Mouse (Mus musculus): ENCODE data around the gene Fmo9.

Gene Fmo9

GRCm38 (mm10) chr1:166681745-166682144 lies at the start of gene Fmo9:
Fmo9 (minus strand) TSS chr1:166681845.
- DNase-seq (ENCODE audit: low spot score in 2 of 2): no peak

- DNase-seq (ENCODE audit: low spot score in 2 of 2): no peak
Measured at GRCm38 (mm10) chr1:166730886-166731285, 49.2 kb upstream of the Fmo9 start.

- no peak for DNase-seq (ENCODE audit: low spot score in 2 of 2)
Measured at GRCm38 (mm10) chr1:166730215-166730614, 48.6 kb upstream of the Fmo9 start.

GRCm38 (mm10) chr1:166710861-166711260 lies 29.2 kb upstream of the Fmo9 start:
- no peak for DNase-seq (ENCODE audit: low spot score in 2 of 2)

GRCm38 (mm10) chr1:166702270-166702912 lies 20.7 kb upstream of the Fmo9 start:
- no peak for DNase-seq (ENCODE audit: low spot score in 2 of 2)

GRCm38 (mm10) chr1:166669264-166669663 lies 12.4 kb downstream of the Fmo9 start:
- no peak for DNase-seq (ENCODE audit: low spot score in 2 of 2)

DNA sequence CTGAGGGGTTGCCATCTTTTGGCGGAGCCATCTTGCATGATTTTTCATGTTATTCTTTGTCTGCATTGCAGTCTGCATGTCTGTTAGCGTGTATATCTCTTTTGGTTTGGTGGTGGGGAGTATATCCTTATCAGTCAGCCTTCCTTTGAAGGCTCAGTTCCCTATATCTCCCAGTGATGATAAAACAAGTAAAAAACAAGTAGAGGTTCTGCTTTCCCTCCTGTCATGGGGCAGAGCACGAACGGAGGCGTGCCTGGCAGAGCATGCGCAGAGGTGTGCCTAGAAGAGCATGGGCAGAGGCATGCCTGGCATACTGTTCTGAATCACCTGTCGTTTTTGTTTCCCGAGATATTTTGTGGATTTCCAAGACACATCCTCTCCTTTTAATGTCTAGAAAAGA lies 20.8 kb downstream of the Fmo9 start:
- DNase-seq (ENCODE audit: low spot score in 2 of 2): no peak

DNA sequence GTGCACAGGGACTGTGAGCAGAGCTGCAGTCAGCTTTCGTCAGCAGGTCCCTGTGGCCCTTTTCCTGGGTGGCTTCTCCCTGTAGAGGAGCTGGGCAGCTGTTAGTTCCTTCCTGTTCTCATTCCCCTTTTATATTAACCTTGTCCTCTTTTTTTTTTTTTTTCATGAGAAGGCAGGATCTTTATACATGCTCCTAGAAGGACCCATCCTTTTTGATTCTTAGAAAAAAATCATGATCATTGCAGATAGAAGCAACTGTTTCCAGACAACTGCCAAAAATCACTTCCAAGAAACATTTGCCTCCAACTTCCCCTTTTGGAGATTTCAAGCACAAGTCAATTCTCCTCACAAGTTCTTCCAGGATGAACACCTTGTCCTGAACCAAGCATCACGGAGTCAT lies 34.1 kb downstream of the Fmo9 start, which contains the start of gene Gm4847:
Gene Gm4847, minus strand, starts transcription at position 101 of the 400 bp plus-strand sequence.
- DNase-seq (ENCODE audit: low spot score in 2 of 2): no peak
